Comparison of ENCODE assay signal across 21 mouse cellular contexts in genomic region chr9:14280696-14281095, GRCm38 (mm10). TPM values are rescaled to one million over a fixed set of nuclear protein-coding genes. Genes with fewer than 3 reads are reported as not detected.
DNase-seq lines count a peak whose midpoint lies in the region; ATAC-seq lines count a peak whose summit lies in the region.
"Had no signal": no experiment of that assay in that cellular context is flagged by ENCODE, and none has a peak within 500 bp of the region (broad histone marks: within the 10 kb centered on the region; RNA-seq: fewer than 3 reads in every experiment).

No protein-coding gene starts in this region.

- peak; percentile 71 for DNase-seq in CD4-positive helper T cell, adult 2 months (ENCODE audit: low read depth, low spot score)
- DNase-seq in induced T-regulatory cell, adult 2 months (ENCODE audit: low read depth): peak; percentile 69
- no peak for DNase-seq in left cerebral cortex, adult 11 months (ENCODE audit: low spot score)
- DNase-seq in right cerebral cortex, adult 2 months (ENCODE audit: low spot score in 2 of 2): no peak
- DNase-seq in thymus, postnatal 0 days (ENCODE audit: low spot score): no peak
- DNase-seq: adrenal gland, adult 2 months; adrenal gland, postnatal 14 days; cerebellum, adult 11 months; cerebellum, adult 2 months; cerebellum, adult 9-11 months; cerebellum, postnatal 25 days; embryo, embryonic 11 days; gastrocnemius, postnatal 10 days; gastrocnemius, postnatal 36 days; heart, adult 2 months; heart, postnatal 14 days; heart, postnatal 4 days had no signal

- peak; percentile 15 for ATAC-seq in CD4-positive, CD25-positive, alpha-beta regulatory T cell, adult 4 months
- ATAC-seq: forebrain, embryonic 15.5 days; hindbrain, postnatal 0 days; intestine, embryonic 15.5 days had no signal

RNA-seq across cellular contexts. Expression of gene Sesn3, which starts 5.8 kb away (rescaled TPM):
- 10 to 100 TPM; 18.5 to 25.4 TPM for polyA plus RNA-seq in CD4-positive, CD25-positive, alpha-beta regulatory T cell, adult 4 months (2017; shearing (Covaris generic))
- 18.8 and 19.3 TPM in 2 replicates for polyA plus RNA-seq in thymus, postnatal 0 days (2015; fragmentation: Nextera tagmentation; extraction: Ambion mirVana)

Comparison
In these comparisons a context has a peak if more than half of its experiments do, and no peak if none do; other contexts are left out.
1. DNase-seq: peak in CD4-positive helper T cell, adult 2 months (single experiment) and induced T-regulatory cell, adult 2 months (single experiment); none in left cerebral cortex, adult 11 months (single experiment), right cerebral cortex, adult 2 months (0 of 2) and thymus, postnatal 0 days (single experiment).